Mouse (Mus musculus): Measurements from ENCODE around the gene Vhl. TPM values are rescaled to one million over a fixed set of nuclear protein-coding genes. Genes with fewer than 3 reads are reported as not detected.
A peak's percentile ranks its signal among the peaks of the same experiment; 100 is the strongest.

The Vhl gene
- total and polyA plus RNA-seq, 3 experiments = 6.4 to 25.4 (median 12.5) TPM

DNA sequence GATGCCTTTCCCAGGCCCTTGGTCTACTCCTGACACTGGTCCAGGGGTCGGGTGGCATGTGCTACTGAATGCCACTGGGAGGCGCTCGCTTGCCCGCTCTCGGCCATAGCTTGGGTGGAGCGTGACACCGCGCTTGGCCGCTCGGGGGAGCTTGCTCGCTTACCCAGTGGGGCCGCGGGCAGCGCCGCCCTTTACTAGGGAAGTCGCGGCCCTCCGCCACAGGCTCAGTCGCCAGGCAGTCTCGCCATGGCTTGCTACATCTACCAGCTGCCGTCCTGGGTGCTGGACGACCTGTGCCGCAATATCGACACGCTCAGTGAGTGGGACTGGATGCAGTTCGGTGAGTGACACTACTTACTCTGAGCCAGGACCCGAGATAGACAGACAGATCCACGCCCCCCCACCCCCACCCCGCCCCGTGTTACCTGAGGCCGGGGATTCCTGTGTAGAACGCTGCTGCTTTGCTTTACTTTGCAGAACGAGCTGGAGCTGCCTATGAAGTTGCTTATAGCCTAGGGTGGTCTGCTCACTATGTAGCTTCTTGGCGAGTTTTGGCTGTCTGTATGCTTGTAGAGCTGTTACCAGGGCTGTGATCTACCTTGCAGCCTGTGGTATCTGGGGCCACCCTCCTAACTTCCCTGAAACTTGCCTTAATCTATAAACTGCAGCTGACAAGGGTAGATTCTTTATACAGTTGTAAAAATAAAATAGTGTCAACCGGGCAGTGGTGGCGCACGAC is 14.7 kb downstream of the Vhl start, which contains the start of gene Irak2:
Gene Irak2 (plus strand): TSS at position 166 of the 739 bp plus-strand sequence.
- Histone ChIP-seq H3K36me3 (replicated peaks) (peaks cover 16% of the 10 kb centered on the region), H3K4me1 (ENCODE audit: insufficient read depth, low read depth, low read length) (peaks cover 46% of the 10 kb centered on the region), H3K27me3 (ENCODE audit: insufficient read depth, low read length) (no peaks in the 10 kb centered on the region), H3K4me3 (ENCODE audit: low read depth, low read length) (peak within 1 kb of the TSS; percentile 77), H3K9me3 (replicated peaks) (no peaks in the 10 kb centered on the region)
- ATAC-seq (ENCODE audit: extremely low read depth, insufficient number of reproducible peaks, low FRiP score, poor library complexity, severe bottlenecking) = peak; percentile 92
- no peak for TF ChIP-seq GATA1 (IDR thresholded peaks at IDR 0.05; ENCODE audit: borderline replicate concordance, low read length)
- TF ChIP-seq GATA2 (IDR thresholded peaks at IDR 0.05; ENCODE audit: borderline replicate concordance, low read depth, low read length) = no peak
- peak; percentile 79 for TF ChIP-seq CTCF (IDR thresholded peaks at IDR 0.05; ENCODE audit: low read depth, low read length)
- no peak for TF ChIP-seq POLR2AphosphoS5 (IDR thresholded peaks at IDR 0.05; ENCODE audit: insufficient replicate concordance, low read depth, low read length)
- 0 out of 2 replicates have a peak, but pooled peaks have one; percentile 16 for TF ChIP-seq TAL1 (conservative IDR thresholded peaks at IDR 0.05; ENCODE audit: low read depth, low read length)
- DNase-seq (ENCODE audit: low spot score) = peak; percentile 73

DNA sequence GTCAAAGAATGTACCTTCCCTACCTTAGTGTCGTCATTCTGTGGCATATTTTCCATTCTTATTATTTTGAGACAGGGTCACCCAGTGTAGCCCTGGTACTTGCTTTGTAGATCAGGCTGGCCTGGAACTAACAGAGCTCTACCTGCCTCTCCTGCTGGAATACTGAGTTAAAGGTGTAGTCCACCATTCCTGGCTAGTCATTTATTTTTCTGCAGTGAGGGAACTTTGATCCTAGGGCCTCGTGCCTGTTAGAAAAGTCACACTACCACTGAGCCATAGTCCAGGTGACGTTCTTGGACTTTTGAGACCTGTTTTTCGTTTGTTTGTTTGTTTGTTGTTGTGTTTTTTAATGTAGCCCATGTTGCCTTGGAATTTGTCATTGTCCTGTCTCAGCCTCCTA is 15.4 kb downstream of the Vhl start:
- ATAC-seq (ENCODE audit: extremely low read depth, insufficient number of reproducible peaks, low FRiP score, poor library complexity, severe bottlenecking) (no peak), DNase-seq (ENCODE audit: low spot score) (no peak)
- Histone ChIP-seq H3K4me1 (ENCODE audit: insufficient read depth, low read depth, low read length) (peaks cover 46% of the 10 kb centered on the region), H3K27me3 (ENCODE audit: insufficient read depth, low read length) (no peaks in the 10 kb centered on the region), H3K36me3 (replicated peaks) (peaks cover 14% of the 10 kb centered on the region), H3K9me3 (replicated peaks) (no peaks in the 10 kb centered on the region), H3K4me3 (ENCODE audit: low read depth, low read length) (no peak overlapping the region)
- no peak for TF ChIP-seq GATA2 (IDR thresholded peaks at IDR 0.05; ENCODE audit: borderline replicate concordance, low read depth, low read length)
- TF ChIP-seq TAL1 (conservative IDR thresholded peaks at IDR 0.05; ENCODE audit: low read depth, low read length) = no peak
- TF ChIP-seq CTCF (IDR thresholded peaks at IDR 0.05; ENCODE audit: low read depth, low read length) = no peak
- TF ChIP-seq POLR2AphosphoS5 (IDR thresholded peaks at IDR 0.05; ENCODE audit: insufficient replicate concordance, low read depth, low read length) = no peak
- no peak for TF ChIP-seq GATA1 (IDR thresholded peaks at IDR 0.05; ENCODE audit: borderline replicate concordance, low read length)

DNA sequence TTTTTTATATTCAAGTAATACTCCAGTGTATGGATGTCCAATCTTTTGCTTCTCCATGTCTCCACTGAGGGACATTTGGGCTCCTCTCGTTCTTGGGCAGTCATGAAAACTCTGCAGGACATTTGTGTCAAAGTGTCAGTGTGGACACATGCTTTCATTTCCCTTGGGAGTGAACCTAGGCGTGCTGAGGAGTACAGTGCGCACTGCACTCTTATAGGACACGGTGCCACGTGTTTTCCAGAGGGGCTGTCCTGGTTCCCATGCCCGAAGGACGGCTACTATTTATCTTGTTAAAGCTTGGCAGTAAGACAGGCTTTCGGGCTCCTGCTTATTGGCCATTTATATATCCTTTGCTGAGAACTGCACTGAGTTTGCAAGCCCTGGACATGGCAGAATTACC is 18.8 kb downstream of the Vhl start:
- ATAC-seq (ENCODE audit: extremely low read depth, insufficient number of reproducible peaks, low FRiP score, poor library complexity, severe bottlenecking) (no peak), DNase-seq (ENCODE audit: low spot score) (no peak)
- TF ChIP-seq GATA2 (IDR thresholded peaks at IDR 0.05; ENCODE audit: borderline replicate concordance, low read depth, low read length) = no peak
- TF ChIP-seq GATA1 (IDR thresholded peaks at IDR 0.05; ENCODE audit: borderline replicate concordance, low read length) = no peak
- TF ChIP-seq POLR2AphosphoS5 (IDR thresholded peaks at IDR 0.05; ENCODE audit: insufficient replicate concordance, low read depth, low read length) = no peak
- no peak for TF ChIP-seq CTCF (IDR thresholded peaks at IDR 0.05; ENCODE audit: low read depth, low read length)
- TF ChIP-seq TAL1 (conservative IDR thresholded peaks at IDR 0.05; ENCODE audit: low read depth, low read length) = no peak
- Histone ChIP-seq H3K4me3 (ENCODE audit: low read depth, low read length) (no peak overlapping the region), H3K36me3 (replicated peaks) (peaks cover 22% of the 10 kb centered on the region), H3K9me3 (replicated peaks) (no peaks in the 10 kb centered on the region), H3K27me3 (ENCODE audit: insufficient read depth, low read length) (no peaks in the 10 kb centered on the region), H3K4me1 (ENCODE audit: insufficient read depth, low read depth, low read length) (peaks cover 50% of the 10 kb centered on the region)

DNA sequence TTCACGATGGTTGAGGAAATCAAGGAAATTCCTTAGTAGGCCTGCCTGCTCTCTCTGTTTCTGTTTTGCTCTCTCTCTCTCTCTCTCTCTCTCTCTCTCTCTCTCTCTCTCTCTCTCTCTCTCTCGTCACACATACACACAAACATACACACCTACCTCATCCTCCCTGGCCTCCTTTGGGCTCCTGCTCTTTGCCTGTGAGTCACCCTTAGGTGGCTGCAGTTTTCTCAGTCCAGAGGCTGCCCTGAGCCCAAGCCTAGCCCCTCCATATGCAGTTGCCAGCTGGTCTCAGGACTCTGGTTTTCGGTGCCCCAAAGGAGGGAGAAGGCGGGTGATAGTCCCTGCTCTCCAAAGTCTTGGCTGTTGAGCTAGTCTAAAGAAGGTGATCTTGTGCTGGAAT is 19.3 kb downstream of the Vhl start:
- no peak for DNase-seq (ENCODE audit: low spot score)
- no peak for TF ChIP-seq TAL1 (conservative IDR thresholded peaks at IDR 0.05; ENCODE audit: low read depth, low read length)
- TF ChIP-seq POLR2AphosphoS5 (IDR thresholded peaks at IDR 0.05; ENCODE audit: insufficient replicate concordance, low read depth, low read length) = no peak
- no peak for TF ChIP-seq GATA2 (IDR thresholded peaks at IDR 0.05; ENCODE audit: borderline replicate concordance, low read depth, low read length)
- no peak for TF ChIP-seq GATA1 (IDR thresholded peaks at IDR 0.05; ENCODE audit: borderline replicate concordance, low read length)
- no peak for TF ChIP-seq CTCF (IDR thresholded peaks at IDR 0.05; ENCODE audit: low read depth, low read length)
- H3K4me3 ChIP-seq (ENCODE audit: low read depth, low read length) = no peak overlapping the region
- peaks cover 51% of the 10 kb centered on the region for H3K4me1 ChIP-seq (ENCODE audit: insufficient read depth, low read depth, low read length)
- no peaks in the 10 kb centered on the region for H3K27me3 ChIP-seq (ENCODE audit: insufficient read depth, low read length)
- no peaks in the 10 kb centered on the region for H3K9me3 ChIP-seq (replicated peaks)
- ATAC-seq (ENCODE audit: extremely low read depth, insufficient number of reproducible peaks, low FRiP score, poor library complexity, severe bottlenecking) = no peak
- peaks cover 25% of the 10 kb centered on the region for H3K36me3 ChIP-seq (replicated peaks)

DNA sequence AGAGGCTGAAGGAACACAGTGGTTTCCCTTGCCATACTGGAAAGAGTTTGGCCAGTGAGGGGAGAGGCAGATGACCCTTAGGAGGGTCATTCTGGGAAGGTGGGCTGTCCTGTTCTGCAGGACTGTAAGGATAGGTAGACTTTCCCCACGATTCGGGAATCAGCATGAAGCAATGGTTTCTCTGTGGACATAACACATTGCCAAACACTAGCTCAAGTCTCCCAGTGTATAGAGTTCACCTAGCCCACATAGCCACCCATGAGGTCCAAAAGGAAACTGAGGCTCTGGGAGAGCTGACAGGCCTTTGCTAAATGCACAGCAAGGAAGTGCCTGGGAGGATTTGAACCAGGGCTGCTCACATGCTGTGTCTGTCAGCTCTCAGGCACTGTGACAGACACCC is 20.2 kb downstream of the Vhl start:
- H3K27me3 ChIP-seq (ENCODE audit: insufficient read depth, low read length) = no peaks in the 10 kb centered on the region
- H3K36me3 ChIP-seq (replicated peaks) = peaks cover 33% of the 10 kb centered on the region
- no peaks in the 10 kb centered on the region for H3K9me3 ChIP-seq (replicated peaks)
- TF ChIP-seq GATA1 (IDR thresholded peaks at IDR 0.05; ENCODE audit: borderline replicate concordance, low read length) (no peak), GATA2 (IDR thresholded peaks at IDR 0.05; ENCODE audit: borderline replicate concordance, low read depth, low read length) (no peak), TAL1 (conservative IDR thresholded peaks at IDR 0.05; ENCODE audit: low read depth, low read length) (no peak), POLR2AphosphoS5 (IDR thresholded peaks at IDR 0.05; ENCODE audit: insufficient replicate concordance, low read depth, low read length) (no peak), CTCF (IDR thresholded peaks at IDR 0.05; ENCODE audit: low read depth, low read length) (no peak)
- DNase-seq (ENCODE audit: low spot score) (no peak), ATAC-seq (ENCODE audit: extremely low read depth, insufficient number of reproducible peaks, low FRiP score, poor library complexity, severe bottlenecking) (no peak)
- H3K4me1 ChIP-seq (ENCODE audit: insufficient read depth, low read depth, low read length) = peaks cover 53% of the 10 kb centered on the region
- no peak overlapping the region for H3K4me3 ChIP-seq (ENCODE audit: low read depth, low read length)

DNA sequence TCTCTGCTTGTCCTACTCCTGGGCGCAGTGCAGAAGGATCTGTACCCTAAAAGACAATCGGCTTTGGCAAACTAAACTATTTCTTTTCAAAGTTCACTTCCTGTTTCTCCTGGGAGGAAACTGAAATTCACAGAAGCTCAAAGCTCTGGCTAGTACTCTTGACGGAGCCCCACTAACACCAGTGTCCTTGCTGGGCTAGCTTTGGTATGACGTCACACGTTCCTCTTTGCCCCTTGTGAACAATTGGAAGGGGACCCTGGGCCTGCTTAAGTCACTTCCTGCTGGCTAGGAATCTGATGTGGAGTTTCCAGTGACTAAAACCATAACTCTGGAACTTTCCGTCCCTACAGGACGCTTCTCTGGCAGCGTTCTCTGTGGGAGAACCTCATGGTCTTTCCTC is 21.0 kb downstream of the Vhl start:
- Histone ChIP-seq H3K27me3 (ENCODE audit: insufficient read depth, low read length) (no peaks in the 10 kb centered on the region), H3K9me3 (replicated peaks) (no peaks in the 10 kb centered on the region), H3K4me3 (ENCODE audit: low read depth, low read length) (no peak overlapping the region), H3K36me3 (replicated peaks) (peaks cover 33% of the 10 kb centered on the region), H3K4me1 (ENCODE audit: insufficient read depth, low read depth, low read length) (peaks cover 55% of the 10 kb centered on the region)
- ATAC-seq (ENCODE audit: extremely low read depth, insufficient number of reproducible peaks, low FRiP score, poor library complexity, severe bottlenecking) = no peak
- DNase-seq (ENCODE audit: low spot score) = no peak
- TF ChIP-seq GATA2 (IDR thresholded peaks at IDR 0.05; ENCODE audit: borderline replicate concordance, low read depth, low read length) = no peak
- TF ChIP-seq GATA1 (IDR thresholded peaks at IDR 0.05; ENCODE audit: borderline replicate concordance, low read length) = no peak
- TF ChIP-seq POLR2AphosphoS5 (IDR thresholded peaks at IDR 0.05; ENCODE audit: insufficient replicate concordance, low read depth, low read length) = no peak
- TF ChIP-seq TAL1 (conservative IDR thresholded peaks at IDR 0.05; ENCODE audit: low read depth, low read length) = no peak
- TF ChIP-seq CTCF (IDR thresholded peaks at IDR 0.05; ENCODE audit: low read depth, low read length) = no peak

Measured in G1E (cell line).